Mouse (Mus musculus) ES-E14 (cell line): ENCODE results near the gene Sorcs1.

ENCODE experiments used
- HCFC1 ChIP-seq: IDR thresholded peaks from 2 replicates; pipeline ENCODE4 v1.6.1; 2012; ENCODE audit warnings: low read length, inconsistent platforms, borderline replicate concordance; ENCODE audit not compliant: insufficient read depth
- MAFK ChIP-seq: IDR thresholded peaks from 2 replicates; pipeline ENCODE4 v1.6.1; 2014; ENCODE audit warnings: mild to moderate bottlenecking, low read depth, low read length, inconsistent platforms; ENCODE audit not compliant: insufficient read depth
- ZC3H11A ChIP-seq: IDR thresholded peaks from 2 replicates; pipeline ENCODE4 v1.6.1; 2012; ENCODE audit warnings: low read depth, mild to moderate bottlenecking, inconsistent platforms, low read length, borderline replicate concordance
- ZNF384 ChIP-seq: IDR thresholded peaks from 2 replicates; pipeline ENCODE4 v1.6.1; 2012; ENCODE audit warnings: low read depth, low read length, inconsistent platforms

- TF ChIP-seq ZNF384, result no peak
- TF ChIP-seq MAFK, result no peak
- TF ChIP-seq ZC3H11A, result no peak
- TF ChIP-seq HCFC1, result no peak
These were observed 341.7 kb downstream of the Sorcs1 start for GRCm38 (mm10) chr19:50336751-50337150.
